Comparison of ENCODE assay signal across 8 mouse cellular contexts in genomic region chr9:45431150-45431549, GRCm38 (mm10). TPM values are rescaled to one million over a fixed set of nuclear protein-coding genes. Genes with fewer than 3 reads are reported as not detected.
DNase-seq lines count a peak whose midpoint lies in the region; ATAC-seq and TF ChIP-seq lines count a peak whose summit lies in the region.
"Had no signal": no experiment of that assay in that cellular context is flagged by ENCODE, and none has a peak within 500 bp of the region (broad histone marks: within the 10 kb centered on the region; RNA-seq: fewer than 3 reads in every experiment).

No protein-coding gene starts in this region.

- H3K36me3 ChIP-seq in forebrain, embryonic 12.5 days (replicated peaks), result no peaks in the 10 kb centered on the region
- no peaks in the 10 kb centered on the region for H3K36me3 ChIP-seq in limb, embryonic 10.5 days
- H3K36me3 ChIP-seq in thymus, adult 2 months (ENCODE audit: control insufficient read depth, insufficient read depth, low read length), result no peaks in the 10 kb centered on the region

- no peaks in the 10 kb centered on the region for H3K9me3 ChIP-seq in forebrain, embryonic 12.5 days
- H3K9me3 ChIP-seq in limb, embryonic 10.5 days (replicated peaks), result no peaks in the 10 kb centered on the region

- peak overlapping the region; percentile 68 for H3K9ac ChIP-seq in forebrain, embryonic 12.5 days

- peak overlapping the region; percentile 55 for H3K4me3 ChIP-seq in forebrain, embryonic 12.5 days (replicated peaks)
- H3K4me3 ChIP-seq in limb, embryonic 10.5 days, result peak overlapping the region; percentile 48
- no peak overlapping the region for H3K4me3 ChIP-seq in thymus, adult 2 months (ENCODE audit: control insufficient read depth, insufficient read depth, low read length)

- peak overlapping the region; percentile 70 for H3K4me2 ChIP-seq in forebrain, embryonic 12.5 days

- no peak for TF ChIP-seq POLR2A in thymus, adult 2 months (IDR thresholded peaks at IDR 0.05; ENCODE audit: control insufficient read depth, extremely low read depth, insufficient read depth, low read length, poor library complexity)

- no peak for TF ChIP-seq CTCF in thymus, adult 2 months (IDR thresholded peaks at IDR 0.05; ENCODE audit: borderline replicate concordance, control insufficient read depth, extremely low read depth, insufficient read depth, low read length, poor library complexity)

- 2% methylated on average over 26 of the region's 26 CpGs for WGBS in forebrain, embryonic 12.5 days
- WGBS in limb, embryonic 10.5 days, result 4% methylated on average over 26 of the region's 26 CpGs
- WGBS in thymus, adult 2 months, result 12% methylated on average over 26 of the region's 26 CpGs

- H3K27me3 ChIP-seq in forebrain, embryonic 12.5 days, result peaks cover 57% of the 10 kb centered on the region
- peaks cover 88% of the 10 kb centered on the region for H3K27me3 ChIP-seq in limb, embryonic 10.5 days (ENCODE audit: low read depth, poor library complexity, severe bottlenecking)
- H3K27me3 ChIP-seq in thymus, adult 2 months (ENCODE audit: control insufficient read depth, insufficient read depth, low read length), result peaks cover 20% of the 10 kb centered on the region

- no peak overlapping the region for H3K27ac ChIP-seq in forebrain, embryonic 12.5 days
- no peak overlapping the region for H3K27ac ChIP-seq in limb, embryonic 10.5 days
- H3K27ac ChIP-seq in thymus, adult 2 months (ENCODE audit: control insufficient read depth, insufficient read depth, low read length), result no peak overlapping the region

- peaks cover 53% of the 10 kb centered on the region for H3K4me1 ChIP-seq in forebrain, embryonic 12.5 days
- peaks cover 20% of the 10 kb centered on the region for H3K4me1 ChIP-seq in limb, embryonic 10.5 days
- H3K4me1 ChIP-seq in thymus, adult 2 months (replicated peaks; ENCODE audit: control insufficient read depth, insufficient read depth, low read length), result no peaks in the 10 kb centered on the region

- ATAC-seq in forebrain, embryonic 12.5 days (ENCODE audit: low FRiP score), result no peak

- DNase-seq in urinary bladder, postnatal 25 days (ENCODE audit: low spot score), result peak; percentile 29
- DNase-seq in urinary bladder, adult 18-20 months (ENCODE audit: low spot score in 2 of 2), result no peak
- DNase-seq in limb, embryonic 10.5 days (ENCODE audit: low spot score), result peak; percentile 51
- no peak for DNase-seq in thymus, adult 2 months
- no peak for DNase-seq in T-cell, adult 2 months (ENCODE audit: low spot score)
- no peak for DNase-seq in frontal cortex, adult 2 months (ENCODE audit: extremely low spot score in 1 of 2, low spot score in 1 of 2)

RNA-seq across cellular contexts. Expression of gene Dscaml1, which starts 4.7 kb away (rescaled TPM):
- polyA plus RNA-seq in forebrain, embryonic 12.5 days (2016; fragmentation: Nextera tagmentation; extraction: Ambion mirVana), result 7.0 and 8.9 TPM in 2 replicates
- 0.15 and 0.30 TPM in 2 replicates for polyA plus RNA-seq in limb, embryonic 10.5 days (2016; fragmentation: Nextera tagmentation; extraction: Ambion mirVana)
- 11.3 and 12.4 TPM in 2 replicates for polyA plus RNA-seq in thymus, adult 2 months (2012; rRNA removed)
- polyA plus RNA-seq in frontal cortex, adult 2 months (2012; rRNA removed), result 53.8 and 54.8 TPM in 2 replicates
- polyA plus RNA-seq: liver, embryonic 16.5 days had no signal

RNA-seq across cellular contexts. Expression of gene Fxyd2, which starts 31.7 kb away (rescaled TPM):
- 2.0 and 2.3 TPM in 2 replicates for polyA plus RNA-seq in forebrain, embryonic 12.5 days (2016; fragmentation: Nextera tagmentation; extraction: Ambion mirVana)
- 0.69 and 0.84 TPM in 2 replicates for polyA plus RNA-seq in limb, embryonic 10.5 days (2016; fragmentation: Nextera tagmentation; extraction: Ambion mirVana)
- 220 and 236 TPM in 2 replicates for polyA plus RNA-seq in thymus, adult 2 months (2012; rRNA removed)
- 13.8 and 14.7 TPM in 2 replicates for polyA plus RNA-seq in frontal cortex, adult 2 months (2012; rRNA removed)

Comparison
In these comparisons a context has a peak if more than half of its experiments do, and no peak if none do; other contexts are left out.
1. DNase-seq: peak in urinary bladder, postnatal 25 days (single experiment) and limb, embryonic 10.5 days (single experiment); none in urinary bladder, adult 18-20 months (0 of 2), thymus, adult 2 months (single experiment), T-cell, adult 2 months (single experiment) and frontal cortex, adult 2 months (0 of 2).
2. RNA of gene Fxyd2, which starts 31.7 kb away (polyA plus RNA-seq): 220 to 236 TPM in thymus, adult 2 months; 13.8 to 14.7 TPM in frontal cortex, adult 2 months, 2.0 to 2.3 TPM in forebrain, embryonic 12.5 days and 0.69 to 0.84 TPM in limb, embryonic 10.5 days; every median in the first group is over 10 times any median in the second.